Mouse (Mus musculus) midbrain, embryonic 12.5 days (tissue): ENCODE results near the gene Efnb2. TPM values are rescaled to one million over a fixed set of nuclear protein-coding genes. Genes with fewer than 3 reads are reported as not detected.

ENCODE experiments used
- ATAC-seq: fragments of 200-750 bp; cut with Nextera tagmentation; 2 replicates; pipeline ENCODE4 v1.8.0; 2017; ENCODE audit warnings: low read depth, moderate TSS enrichment, moderate library complexity; ENCODE audit not compliant: low FRiP score
- H3K27ac ChIP-seq: fragments of 300-500 bp; sonication (generic); replicated peaks from 2 replicates; pipeline ENCODE4 v1.5.1; 2016; ENCODE audit warnings: mild to moderate bottlenecking
- H3K27me3 ChIP-seq: fragments of 300-500 bp; sonication (generic); 2 replicates; pipeline ENCODE4 v1.6.1; 2016; ENCODE audit warnings: mild to moderate bottlenecking
- H3K36me3 ChIP-seq: fragments of 300-500 bp; sonication (generic); 2 replicates; pipeline ENCODE4 v1.6.1; 2016
- H3K4me1 ChIP-seq: fragments of 300-500 bp; sonication (generic); 2 replicates; pipeline ENCODE4 v1.6.1; 2016
- H3K4me2 ChIP-seq: fragments of 300-500 bp; sonication (generic); replicated peaks from 2 replicates; pipeline ENCODE4 v1.6.1; 2016; ENCODE audit warnings: mild to moderate bottlenecking, moderate library complexity
- H3K4me3 ChIP-seq: fragments of 300-500 bp; sonication (generic); 2 replicates; pipeline ENCODE4 v1.5.1; 2016; ENCODE audit warnings: mild to moderate bottlenecking
- H3K9ac ChIP-seq: fragments of 300-500 bp; sonication (generic); replicated peaks from 2 replicates; pipeline ENCODE4 v1.6.1; 2016; ENCODE audit warnings: mild to moderate bottlenecking, moderate library complexity
- H3K9me3 ChIP-seq: fragments of 300-500 bp; sonication (generic); 2 replicates; pipeline ENCODE4 v1.6.1; 2016; ENCODE audit warnings: mild to moderate bottlenecking
- WGBS: fragments of 180-500 bp; shearing (Covaris S2); methylation state at CpG from one replicate; pipeline ENCODE4 v1.1.7; 2016; 5-methylcytosine and 5-hydroxymethylcytosine counted together
- polyA plus RNA-seq: library from polyadenylated mRNA; unstranded; fragments of >200 nt; fragmentation: Nextera tagmentation; extraction: Ambion mirVana; gene quantifications from 2 replicates; pipeline ENCODE4 v1.2.1, GENCODE M21; 2016

Gene Efnb2
- polyA plus RNA-seq, 1 experiment from 2014 or later, result 26.7 TPM

GRCm38 (mm10) chr8:8602616-8603461 lies 58.2 kb downstream of the Efnb2 start:
- Histone ChIP-seq H3K4me1 (0 out of 2 replicates have a peak, but pooled peaks cover 4% of the 10 kb centered on the region), H3K4me2 (no peak overlapping the region), H3K36me3 (no peaks in the 10 kb centered on the region), H3K4me3 (no peak overlapping the region), H3K27ac (no peak overlapping the region), H3K9me3 (no peaks in the 10 kb centered on the region), H3K9ac (no peak overlapping the region), H3K27me3 (peaks cover 64% of the 10 kb centered on the region)
- ATAC-seq, result no peak
- WGBS, result 78% methylated on average over 7 of the region's 7 CpGs

GRCm38 (mm10) chr8:8599931-8600330 lies 61.1 kb downstream of the Efnb2 start:
- Histone ChIP-seq H3K27ac (no peak overlapping the region), H3K4me3 (no peak overlapping the region), H3K9me3 (no peaks in the 10 kb centered on the region), H3K4me1 (peaks cover 11% of the 10 kb centered on the region), H3K4me2 (no peak overlapping the region), H3K27me3 (peaks cover 73% of the 10 kb centered on the region), H3K9ac (no peak overlapping the region), H3K36me3 (no peaks in the 10 kb centered on the region)
- 92% methylated on average over 7 of the region's 7 CpGs for WGBS
- no peak for ATAC-seq

DNA sequence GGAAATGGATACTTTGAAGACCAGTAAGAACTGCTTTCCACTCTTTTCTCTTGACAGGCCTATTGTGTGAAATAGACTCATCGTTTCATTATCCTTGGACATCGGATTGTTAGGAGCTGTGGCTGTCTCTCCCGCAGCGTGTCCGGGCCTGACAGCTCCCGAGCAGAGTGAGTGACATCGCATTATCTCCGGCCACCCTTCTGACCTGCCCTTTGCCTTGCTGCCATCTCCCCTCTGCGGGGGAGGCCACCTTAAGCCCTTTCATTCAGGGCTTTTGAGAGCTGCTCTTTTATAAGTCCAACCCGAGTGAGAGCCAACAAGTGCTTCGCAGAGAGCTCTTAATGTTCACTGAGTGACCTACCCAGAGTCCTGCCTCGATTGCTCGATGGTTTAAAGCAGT lies 63.6 kb downstream of the Efnb2 start:
- H3K36me3 ChIP-seq, result no peaks in the 10 kb centered on the region
- H3K9ac ChIP-seq, result 0 out of 2 replicates have a peak overlapping the region, but pooled peaks have one; percentile 1
- H3K9me3 ChIP-seq, result no peaks in the 10 kb centered on the region
- H3K27me3 ChIP-seq, result peaks cover 59% of the 10 kb centered on the region
- no peak for ATAC-seq
- peaks cover 11% of the 10 kb centered on the region for H3K4me1 ChIP-seq
- 6% methylated on average over 13 of the region's 13 CpGs for whole genome bisulfite sequencing
- no peak overlapping the region for H3K4me3 ChIP-seq
- H3K27ac ChIP-seq, result no peak overlapping the region
- H3K4me2 ChIP-seq, result no peak overlapping the region

DNA sequence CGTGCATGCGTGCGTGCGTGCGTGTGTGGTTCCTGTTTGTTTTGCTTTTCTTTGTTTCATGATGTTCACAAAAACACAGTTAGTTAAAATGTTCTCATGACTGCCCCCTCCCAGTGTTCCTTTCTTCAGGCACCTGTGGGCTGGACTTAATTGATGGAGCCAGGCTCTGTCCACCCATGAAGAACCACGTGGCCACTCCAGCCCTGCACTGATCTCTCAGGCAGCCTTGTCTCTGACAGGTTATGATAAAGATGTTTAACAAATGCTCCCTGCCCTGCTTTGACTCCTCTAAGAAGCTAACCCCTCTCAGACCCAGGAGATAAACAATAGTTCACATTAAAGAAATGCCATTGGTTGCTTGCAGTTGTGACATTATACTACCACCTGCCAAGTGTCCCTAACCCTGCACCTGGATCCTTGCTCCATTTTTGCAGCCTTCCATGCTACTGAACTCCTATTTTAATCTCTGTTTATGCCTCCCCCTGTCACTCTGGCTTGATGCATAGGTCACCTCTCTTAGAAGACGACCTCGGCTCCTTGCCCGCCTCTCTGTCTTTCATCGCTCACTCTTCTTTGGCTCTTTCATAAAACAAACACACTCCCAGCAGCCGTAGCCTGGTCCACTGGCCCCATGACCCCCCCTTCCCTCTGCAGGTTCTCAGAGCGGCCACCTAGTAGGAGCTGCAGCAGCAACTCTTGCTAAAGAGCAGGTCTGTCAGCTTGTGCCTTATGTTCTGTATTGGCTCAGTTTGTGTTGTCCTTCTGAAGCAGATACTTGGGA lies 65.0 kb downstream of the Efnb2 start:
- Histone ChIP-seq H3K4me2 (no peak overlapping the region), H3K4me3 (no peak overlapping the region), H3K4me1 (peaks cover 11% of the 10 kb centered on the region), H3K9me3 (no peaks in the 10 kb centered on the region), H3K9ac (no peak overlapping the region), H3K27me3 (peaks cover 63% of the 10 kb centered on the region), H3K27ac (no peak overlapping the region), H3K36me3 (no peaks in the 10 kb centered on the region)
- WGBS, result 47% methylated on average over 12 of the region's 12 CpGs
- ATAC-seq, result peak; percentile 41; the same call in 1 of the 2 replicates

DNA sequence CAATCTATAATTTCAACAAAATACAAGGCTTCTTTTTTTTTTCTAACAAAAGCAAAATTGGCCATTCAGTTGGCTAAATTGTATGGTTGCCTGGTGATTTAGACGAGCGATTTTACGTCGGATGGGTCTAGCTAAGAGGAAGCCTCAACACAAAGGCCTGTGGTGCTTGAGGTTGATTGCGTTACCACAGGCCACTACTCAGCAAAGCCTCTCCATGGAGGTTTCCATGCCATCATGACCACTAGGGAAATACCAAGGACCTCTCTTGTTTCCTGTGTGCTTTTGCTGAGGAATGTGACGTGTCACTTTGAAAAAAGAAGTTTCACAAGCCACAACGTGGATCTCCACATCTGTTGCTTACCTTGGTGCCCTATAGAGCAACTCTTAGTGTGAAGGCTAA lies 67.2 kb downstream of the Efnb2 start:
- Histone ChIP-seq H3K27ac (no peak overlapping the region), H3K4me2 (no peak overlapping the region), H3K9me3 (no peaks in the 10 kb centered on the region), H3K27me3 (peaks cover 58% of the 10 kb centered on the region), H3K4me1 (peaks cover 11% of the 10 kb centered on the region), H3K4me3 (no peak overlapping the region), H3K36me3 (no peaks in the 10 kb centered on the region), H3K9ac (no peak overlapping the region)
- ATAC-seq, result no peak
- WGBS, result 84% methylated on average over 7 of the region's 7 CpGs

DNA sequence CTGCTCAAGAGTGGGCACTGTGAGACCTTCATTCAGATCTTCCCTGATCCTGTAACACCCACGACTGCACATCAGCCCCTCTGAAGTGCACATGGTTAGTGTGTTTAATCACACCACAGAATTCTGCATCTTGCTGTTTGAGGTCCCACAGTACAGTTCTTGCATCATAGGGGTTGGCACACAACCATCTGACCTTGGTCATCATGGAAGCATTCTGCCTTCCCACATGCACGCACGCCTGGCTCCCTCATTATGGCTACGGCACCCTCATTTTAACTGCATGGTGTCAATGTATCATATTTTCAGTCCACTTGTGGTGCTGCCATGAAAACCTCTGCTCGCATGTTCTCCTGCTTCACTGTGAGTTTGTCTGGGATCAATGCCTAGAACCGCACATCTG lies 67.7 kb downstream of the Efnb2 start:
- no peak for ATAC-seq
- Histone ChIP-seq H3K4me3 (no peak overlapping the region), H3K4me1 (peaks cover 11% of the 10 kb centered on the region), H3K9me3 (no peaks in the 10 kb centered on the region), H3K9ac (no peak overlapping the region), H3K27me3 (peaks cover 54% of the 10 kb centered on the region), H3K36me3 (no peaks in the 10 kb centered on the region), H3K27ac (no peak overlapping the region), H3K4me2 (no peak overlapping the region)
- 97% methylated on average over 6 of the region's 6 CpGs for WGBS

DNA sequence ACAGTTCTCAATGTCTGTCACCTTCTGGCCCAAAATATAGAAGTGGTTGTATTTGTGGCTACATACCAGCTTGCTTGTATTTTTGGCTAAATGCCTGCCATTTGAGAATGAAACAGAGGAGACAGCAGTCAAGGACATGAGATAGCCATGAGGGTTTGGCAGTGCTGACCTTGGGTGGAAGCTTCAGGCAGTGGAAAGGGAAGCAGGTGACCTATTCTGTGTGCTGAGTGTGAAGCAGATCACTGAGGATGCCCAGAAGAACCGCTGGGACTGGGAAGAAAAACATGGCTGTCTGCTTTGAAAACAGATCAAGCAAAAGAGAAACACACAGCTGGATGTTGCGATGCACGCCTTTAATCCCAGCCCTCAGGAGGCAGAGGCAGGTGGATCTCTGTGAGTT lies 68.7 kb downstream of the Efnb2 start:
- no peak for ATAC-seq
- peaks cover 48% of the 10 kb centered on the region for H3K27me3 ChIP-seq
- no peak overlapping the region for H3K27ac ChIP-seq
- peaks cover 2% of the 10 kb centered on the region for H3K4me1 ChIP-seq
- 90% methylated on average over 3 of the region's 3 CpGs for WGBS
- no peak overlapping the region for H3K9ac ChIP-seq
- H3K9me3 ChIP-seq, result no peaks in the 10 kb centered on the region
- no peak overlapping the region for H3K4me3 ChIP-seq
- H3K4me2 ChIP-seq, result no peak overlapping the region
- no peaks in the 10 kb centered on the region for H3K36me3 ChIP-seq

DNA sequence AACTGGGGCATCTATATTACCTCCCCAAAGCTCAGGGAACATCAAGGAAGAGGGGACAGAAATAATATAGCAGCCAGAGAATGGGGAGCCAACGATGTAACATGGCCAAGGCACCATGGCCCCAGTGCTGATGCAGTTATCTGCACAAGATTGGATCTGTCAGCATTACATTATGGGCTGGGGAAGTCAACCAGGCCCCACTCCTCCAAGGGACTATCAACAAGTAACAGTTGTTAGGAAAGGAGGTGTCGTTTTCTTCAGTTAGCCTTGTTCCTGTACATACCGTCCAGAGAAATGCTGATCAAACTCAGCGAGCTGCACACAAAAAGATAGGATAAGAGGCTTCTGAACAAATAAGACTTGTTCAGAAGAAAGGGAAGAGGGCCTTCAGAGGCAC lies 77.1 kb downstream of the Efnb2 start:
- no peak overlapping the region for H3K9ac ChIP-seq
- H3K4me2 ChIP-seq, result no peak overlapping the region
- no peaks in the 10 kb centered on the region for H3K36me3 ChIP-seq
- H3K4me1 ChIP-seq, result no peaks in the 10 kb centered on the region
- ATAC-seq, result no peak
- peaks cover 75% of the 10 kb centered on the region for H3K27me3 ChIP-seq
- H3K27ac ChIP-seq, result no peak overlapping the region
- H3K9me3 ChIP-seq, result no peaks in the 10 kb centered on the region
- H3K4me3 ChIP-seq, result no peak overlapping the region
- 88% methylated on average over 4 of the region's 4 CpGs for WGBS

DNA sequence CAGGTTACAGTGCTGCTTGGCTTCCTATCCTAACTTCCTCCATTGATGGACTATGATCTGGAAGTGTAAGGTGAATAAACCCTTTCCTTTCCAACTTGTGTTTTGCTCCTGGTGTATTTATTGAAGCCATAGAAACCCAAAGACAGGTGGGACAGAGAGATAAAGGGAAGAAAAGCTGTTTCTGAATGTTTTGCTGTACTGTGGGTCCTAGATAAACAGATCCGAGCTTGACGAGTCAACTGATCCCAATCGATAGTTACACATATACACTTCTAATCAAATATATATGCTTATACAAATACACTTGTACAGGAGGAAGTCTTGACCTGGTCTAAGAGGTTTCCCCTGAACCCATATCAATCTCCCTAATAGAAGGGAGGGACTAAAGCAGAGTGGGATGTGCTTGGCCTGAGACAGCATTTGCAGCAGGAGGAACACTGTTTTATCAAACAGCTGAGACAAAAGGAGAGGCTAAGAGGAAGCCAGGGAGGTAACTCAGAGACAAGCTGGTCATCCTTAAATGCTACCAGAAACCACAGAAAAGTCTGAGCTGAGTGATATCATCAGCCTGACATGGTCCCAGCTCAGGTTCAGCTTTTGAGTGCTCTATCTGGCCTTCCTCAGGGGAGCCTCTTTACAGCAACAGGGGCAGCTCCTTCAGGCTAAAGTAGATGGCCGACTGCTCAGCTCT lies 77.6 kb downstream of the Efnb2 start:
- Histone ChIP-seq H3K36me3 (no peaks in the 10 kb centered on the region), H3K4me3 (no peak overlapping the region), H3K4me1 (no peaks in the 10 kb centered on the region), H3K27me3 (peaks cover 80% of the 10 kb centered on the region), H3K9ac (no peak overlapping the region), H3K27ac (no peak overlapping the region), H3K4me2 (no peak overlapping the region), H3K9me3 (no peaks in the 10 kb centered on the region)
- no peak for ATAC-seq
- 90% methylated on average over 4 of the region's 4 CpGs for WGBS

DNA sequence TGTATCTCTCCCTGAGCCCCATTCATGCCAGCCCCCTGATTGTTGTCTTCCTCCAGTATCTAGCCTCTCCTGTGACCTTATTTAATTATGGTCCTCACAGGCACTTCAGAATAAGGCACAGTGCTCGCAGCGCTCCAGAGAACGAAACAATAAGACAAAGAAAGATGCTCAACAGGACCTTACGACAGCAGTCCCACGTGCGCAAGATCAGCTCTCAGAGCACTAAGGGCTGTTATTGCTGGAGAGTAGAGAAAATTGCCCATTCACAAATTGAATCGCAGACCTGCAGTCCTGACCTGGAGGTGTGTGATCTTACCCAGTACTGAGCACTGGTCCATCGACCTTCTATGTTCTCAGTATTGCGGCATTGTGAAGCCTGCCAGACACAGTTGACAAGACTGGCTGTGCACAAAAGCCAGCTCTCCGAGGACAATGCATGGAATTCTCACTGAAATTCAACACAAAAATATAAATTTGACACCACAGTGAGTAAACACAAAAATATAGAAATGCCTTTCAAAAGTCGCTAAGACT lies 83.2 kb downstream of the Efnb2 start:
- Histone ChIP-seq H3K27ac (no peak overlapping the region), H3K27me3 (peaks cover 73% of the 10 kb centered on the region), H3K4me2 (no peak overlapping the region), H3K9ac (no peak overlapping the region), H3K9me3 (no peaks in the 10 kb centered on the region), H3K4me1 (peaks cover 26% of the 10 kb centered on the region), H3K36me3 (no peaks in the 10 kb centered on the region), H3K4me3 (no peak overlapping the region)
- ATAC-seq, result no peak
- 49% methylated on average over 11 of the region's 11 CpGs for WGBS

- Histone ChIP-seq H3K9me3 (no peaks in the 10 kb centered on the region), H3K27ac (no peak overlapping the region), H3K4me3 (no peak overlapping the region), H3K9ac (no peak overlapping the region), H3K4me2 (no peak overlapping the region), H3K4me1 (peaks cover 30% of the 10 kb centered on the region), H3K36me3 (no peaks in the 10 kb centered on the region), H3K27me3 (peaks cover 70% of the 10 kb centered on the region)
- WGBS, result 91% methylated on average over 6 of the region's 6 CpGs
- no peak for ATAC-seq
Measured at GRCm38 (mm10) chr8:8576833-8577232, 84.2 kb downstream of the Efnb2 start.

DNA sequence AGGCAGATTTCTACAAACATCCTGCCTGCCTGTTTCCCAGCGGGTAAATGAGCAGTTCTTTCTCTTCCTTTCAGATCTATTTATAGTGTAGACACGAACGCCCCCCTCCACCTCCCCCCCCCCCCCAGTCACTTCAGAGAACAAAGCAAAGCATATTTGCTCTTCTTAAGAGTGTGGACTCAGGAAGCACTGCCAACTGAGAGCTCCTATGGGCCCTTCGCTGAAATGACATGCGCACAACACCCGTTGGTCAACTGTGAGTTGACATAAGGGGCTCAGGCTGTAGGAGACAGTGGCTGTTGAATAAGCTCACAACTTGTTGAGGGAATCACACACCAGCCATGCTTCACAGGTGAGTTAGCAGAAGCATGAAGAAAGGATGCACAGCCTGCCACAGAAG lies 84.8 kb downstream of the Efnb2 start:
- no peak overlapping the region for H3K4me3 ChIP-seq
- peaks cover 68% of the 10 kb centered on the region for H3K27me3 ChIP-seq
- no peaks in the 10 kb centered on the region for H3K9me3 ChIP-seq
- H3K36me3 ChIP-seq, result no peaks in the 10 kb centered on the region
- H3K4me2 ChIP-seq, result no peak overlapping the region
- H3K27ac ChIP-seq, result no peak overlapping the region
- no peak overlapping the region for H3K9ac ChIP-seq
- no peak for ATAC-seq
- H3K4me1 ChIP-seq, result peaks cover 30% of the 10 kb centered on the region
- 40% methylated on average over 5 of the region's 6 CpGs for WGBS
